Mouse (Mus musculus): ENCODE measurements around the gene Rab11fip4.

DNA sequence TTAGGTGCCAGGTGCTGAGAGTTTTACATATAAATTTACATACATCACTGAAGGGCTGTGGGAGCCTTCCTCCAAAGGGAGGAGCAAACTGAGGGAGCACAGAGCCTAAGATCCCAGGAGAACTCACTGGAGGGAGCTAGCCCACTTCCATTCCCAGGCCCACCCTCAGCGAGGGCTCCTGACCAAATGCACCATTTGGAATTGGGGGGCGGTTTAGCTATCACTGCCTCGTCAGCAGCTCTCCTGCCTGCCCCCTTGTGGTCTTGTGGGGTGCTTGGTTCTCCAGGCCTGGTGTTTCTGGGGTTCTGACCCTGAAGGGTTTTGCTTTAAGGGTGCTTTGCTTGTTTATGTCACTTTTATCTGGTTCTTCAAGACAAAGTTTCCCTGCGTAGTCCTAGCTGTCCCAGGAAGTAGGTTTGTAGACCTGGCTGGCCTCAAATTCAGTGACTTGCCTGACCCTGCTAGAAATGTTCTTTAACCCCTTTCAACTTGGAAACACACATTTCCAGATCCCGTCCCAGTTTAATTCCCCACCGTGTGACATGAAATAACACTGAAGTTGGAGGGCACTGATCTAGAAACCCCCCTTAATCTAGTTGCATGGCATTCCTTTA lies 80.8 kb downstream of the Rab11fip4 start:
- TF ChIP-seq TBP (conservative IDR thresholded peaks at IDR 0.05; ENCODE audit: low read depth, low read length) (peak; percentile 92), POLR2AphosphoS2 (IDR thresholded peaks at IDR 0.05; ENCODE audit: low read depth, low read length) (peak; percentile 62; the same call in 1 of the 2 replicates), CTCF (conservative IDR thresholded peaks at IDR 0.05 in 1 of 2, IDR thresholded peaks at IDR 0.05 in 1 of 2; ENCODE audit: low read depth in 2 of 2, low read length in 2 of 2) (peak; percentile 65 to 81), POLR2A (IDR thresholded peaks at IDR 0.05; ENCODE audit: low read depth, low read length) (peak; percentile 84), ZMIZ1 (IDR thresholded peaks at IDR 0.05; ENCODE audit: low read depth, low read length) (peak; percentile 98), MAX (IDR thresholded peaks at IDR 0.05; ENCODE audit: low read length) (no peak; the same call in none of the 2 replicates), JUND (conservative IDR thresholded peaks at IDR 0.05; ENCODE audit: low read depth, low read length) (no peak), ZC3H11A (IDR thresholded peaks at IDR 0.05; ENCODE audit: low read depth, low read length) (no peak), USF1 (IDR thresholded peaks at IDR 0.05; ENCODE audit: low read depth, low read length) (no peak), SMC3 (IDR thresholded peaks at IDR 0.05; ENCODE audit: low read depth, low read length) (peak; percentile 83), EP300 (IDR thresholded peaks at IDR 0.05; ENCODE audit: low read length) (peak; percentile 55; the same call in 1 of the 2 replicates), MYC (IDR thresholded peaks at IDR 0.05; ENCODE audit: low read depth, low read length) (0 out of 2 replicates have a peak, but pooled peaks have one; percentile 52)

Data from CH12.LX (cell line).